Mouse (Mus musculus): ENCODE measurements around the gene Ap1s2.

Ap1s2 gene

GRCm38 (mm10) chrX:163957803-163958466 lies 49.1 kb downstream of the Ap1s2 start:
- in situ Hi-C loops (cut with MboI; ENCODE audit: low sequenced_read_pairs), result no loop called here

GRCm38 (mm10) chrX:163958467-163958875 lies 49.7 kb downstream of the Ap1s2 start, which contains the start of gene Zrsr2:
Gene Zrsr2 (minus strand): TSS chrX:163958661.
- in situ Hi-C loops (cut with MboI; ENCODE audit: low sequenced_read_pairs), result no loop called here

DNA sequence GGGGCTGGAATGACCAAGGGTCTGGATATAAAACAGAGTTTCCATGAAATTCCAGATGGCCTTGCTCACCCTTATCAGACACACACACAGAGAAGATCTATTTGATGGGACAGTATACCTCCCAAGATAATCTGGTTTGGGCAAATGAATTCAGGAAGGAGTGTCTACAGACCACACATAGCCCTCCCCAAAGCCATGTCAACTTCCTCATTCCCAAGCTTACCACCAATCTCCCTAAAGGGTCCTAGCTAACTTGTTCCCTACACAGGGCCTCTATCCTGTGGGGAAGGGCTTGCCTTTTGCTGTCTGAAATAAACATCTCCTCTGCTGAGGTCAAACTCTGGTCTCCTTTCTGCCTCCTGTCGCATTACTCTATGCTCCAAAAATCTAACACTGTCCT lies 72.3 kb downstream of the Ap1s2 start:
- in situ Hi-C loops (cut with MboI; ENCODE audit: low sequenced_read_pairs), result no loop called here

- in situ Hi-C loops (cut with MboI; ENCODE audit: low sequenced_read_pairs), result no loop called here
Measured at GRCm38 (mm10) chrX:163981500-163981899, 72.7 kb downstream of the Ap1s2 start.

DNA sequence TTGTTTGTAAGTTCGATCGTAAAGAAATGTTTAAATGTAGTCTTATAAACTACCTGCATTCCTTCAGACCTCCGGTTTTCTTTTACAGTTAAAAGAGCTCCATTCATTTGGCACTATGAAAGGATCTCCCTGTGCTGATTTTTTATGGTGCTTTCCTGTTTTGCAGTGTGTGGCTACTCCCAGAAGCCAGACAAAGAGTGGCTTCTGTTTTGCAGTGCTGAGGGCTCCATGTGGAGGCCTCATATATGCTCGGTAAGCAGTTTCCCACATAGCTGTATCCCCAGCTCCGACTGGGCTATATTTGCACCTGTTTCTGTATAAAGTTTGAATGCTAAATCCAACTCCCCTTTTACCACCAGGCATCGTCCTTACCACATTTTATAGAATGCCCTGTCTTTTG lies 73.3 kb downstream of the Ap1s2 start:
- in situ Hi-C loops (cut with MboI; ENCODE audit: low sequenced_read_pairs), result no loop called here

Data from CH12F3 (cell line).